Mouse (Mus musculus) stomach, embryonic 14.5 days (tissue): ENCODE data around the gene Pdcd11. TPM values are rescaled to one million over a fixed set of nuclear protein-coding genes. Genes with fewer than 3 reads are reported as not detected.

ENCODE experiments used
- ATAC-seq: fragments of 200-750 bp; cut with Nextera tagmentation; 2 replicates; pipeline ENCODE4 v1.8.0; 2017; ENCODE audit warnings: low read depth, moderate TSS enrichment; ENCODE audit not compliant: insufficient number of reproducible peaks, insufficient read depth, low FRiP score
- H3K27ac ChIP-seq: fragments of 300-500 bp; sonication (generic); 2 replicates; pipeline ENCODE4 v1.5.1; 2014; ENCODE audit warnings: mild to moderate bottlenecking, low read length, moderate library complexity, mixed read lengths
- H3K27me3 ChIP-seq: fragments of 300-500 bp; sonication (generic); 2 replicates; pipeline ENCODE4 v1.6.1; 2014; ENCODE audit warnings: low read length, control low read depth, mixed read lengths; ENCODE audit not compliant: control insufficient read depth, insufficient read depth
- H3K36me3 ChIP-seq: fragments of 300-500 bp; sonication (generic); 2 replicates; pipeline ENCODE4 v1.6.1; 2014; ENCODE audit warnings: mild to moderate bottlenecking, control low read depth, low read length, moderate library complexity, mixed read lengths; ENCODE audit not compliant: control insufficient read depth, insufficient read depth
- H3K4me1 ChIP-seq: fragments of 300-500 bp; sonication (generic); 2 replicates; pipeline ENCODE4 v1.6.1; 2014; ENCODE audit warnings: low read length, control low read depth, mixed read lengths; ENCODE audit not compliant: control insufficient read depth, insufficient read depth
- H3K4me2 ChIP-seq: fragments of 300-500 bp; sonication (generic); replicated peaks from 2 replicates; pipeline ENCODE4 v1.6.1; 2014; ENCODE audit warnings: low read depth, low read length, control low read depth
- H3K4me3 ChIP-seq: fragments of 300-500 bp; sonication (generic); 2 replicates; pipeline ENCODE4 v1.5.1; 2014; ENCODE audit warnings: low read depth, low read length, control low read depth
- H3K9ac ChIP-seq: fragments of 300-500 bp; sonication (generic); replicated peaks from 2 replicates; pipeline ENCODE4 v1.6.1; 2014; ENCODE audit warnings: low read depth, mild to moderate bottlenecking, control low read depth, low read length, moderate library complexity, mixed read lengths
- H3K9me3 ChIP-seq: fragments of 300-500 bp; sonication (generic); 2 replicates; pipeline ENCODE4 v1.6.1; 2016; ENCODE audit warnings: low read depth, low read length, control low read depth; ENCODE audit not compliant: control insufficient read depth
- WGBS: fragments of 180-500 bp; shearing (Covaris S2); extraction: QIAGEN DNeasy Blood & Tissue Kit; methylation state at CpG from one replicate; pipeline ENCODE4 v1.1.7; 2014; 5-methylcytosine and 5-hydroxymethylcytosine counted together
- polyA plus RNA-seq: library from polyadenylated mRNA; unstranded; fragments of >200 nt; fragmentation: Nextera tagmentation; extraction: Ambion mirVana; gene quantifications from 2 replicates; pipeline ENCODE4 v1.2.1, GENCODE M21; 2014

Gene Pdcd11
- 10.0 and 11.6 TPM in 2 replicates for polyA plus RNA-seq

DNA sequence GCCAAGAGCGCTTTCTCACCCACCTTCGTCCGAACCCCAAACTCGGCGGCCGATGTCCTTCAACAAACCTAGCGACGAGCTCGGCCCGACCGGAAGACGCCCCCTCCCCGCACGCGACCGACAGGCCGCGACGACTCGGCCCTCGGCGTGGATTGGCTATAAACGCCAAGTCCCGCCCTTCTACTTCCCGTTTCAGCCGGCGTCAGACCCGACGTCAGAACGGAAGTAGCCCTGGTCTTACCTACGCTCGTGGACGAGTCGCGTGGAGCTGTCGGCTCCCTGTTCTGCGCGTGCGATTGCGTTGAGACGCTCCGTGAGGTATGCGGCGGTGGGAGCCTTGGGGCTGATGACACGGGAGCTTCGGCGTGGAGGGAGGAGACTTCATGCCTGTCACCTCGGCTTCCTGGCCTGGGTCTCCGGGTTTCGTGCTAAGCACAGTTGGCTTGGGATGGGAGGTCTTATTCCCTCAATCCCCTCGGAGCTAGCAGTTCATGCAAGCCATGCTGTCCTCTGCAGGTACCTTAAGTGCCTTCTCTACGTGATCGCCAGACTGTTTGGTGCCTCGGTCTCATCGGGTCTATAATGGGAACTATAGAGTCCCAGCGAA is at the start of gene Pdcd11, which contains the start of gene Usmg5:
Pdcd11 (plus strand) TSS at position 219 of the 607 bp plus-strand sequence.
Usmg5 (minus strand) TSS at position 98 of the 607 bp plus-strand sequence.
- Histone ChIP-seq H3K4me2 (peak within 1 kb of the TSS; percentile 74), H3K9ac (peak within 1 kb of the TSS; percentile 95), H3K4me1 (peaks cover 16% of the 10 kb centered on the region), H3K4me3 (peak within 1 kb of the TSS; percentile 92), H3K27ac (peak within 1 kb of the TSS; percentile 82), H3K27me3 (no peaks in the 10 kb centered on the region), H3K9me3 (no peaks in the 10 kb centered on the region), H3K36me3 (peaks cover 22% of the 10 kb centered on the region)
- ATAC-seq = peak; percentile 100
- WGBS = under 1% methylated on average over 56 of the region's 56 CpGs

- Histone ChIP-seq H3K9me3 (no peaks in the 10 kb centered on the region), H3K4me2 (no peak overlapping the region), H3K4me1 (no peaks in the 10 kb centered on the region), H3K36me3 (peaks cover 26% of the 10 kb centered on the region), H3K4me3 (no peak overlapping the region), H3K27ac (no peak overlapping the region), H3K27me3 (no peaks in the 10 kb centered on the region), H3K9ac (no peak overlapping the region)
- WGBS = 89% methylated on average over 3 of the region's 3 CpGs
- ATAC-seq = no peak
Observed at GRCm38 (mm10) chr19:47043608-47044007, 47.0 kb upstream of the Pdcd11 start.

DNA sequence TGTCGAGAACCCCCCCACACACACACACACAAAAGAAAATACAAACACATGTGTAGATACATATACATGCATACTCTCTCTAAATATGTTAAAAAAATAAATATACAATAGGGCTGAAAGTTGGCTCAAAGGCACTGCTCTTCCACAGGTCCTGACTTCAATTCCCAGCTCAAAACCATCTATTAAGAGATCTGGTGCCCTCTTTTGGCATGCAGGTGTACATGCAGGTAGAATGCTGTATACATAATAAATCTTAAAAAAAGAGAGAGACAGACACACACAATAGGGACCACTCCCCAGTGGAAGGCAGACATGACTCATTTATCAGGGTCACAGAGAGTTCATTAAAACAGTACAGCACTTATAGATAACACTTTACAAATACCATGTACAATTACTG is 44.2 kb upstream of the Pdcd11 start:
- Histone ChIP-seq H3K9ac (no peak overlapping the region), H3K36me3 (peaks cover 6% of the 10 kb centered on the region; the same call in 1 of the 2 replicates)
- WGBS = 90% methylated on average over 1 of the region's 1 CpGs

GRCm38 (mm10) chr19:47047236-47047833 is 43.2 kb upstream of the Pdcd11 start:
- no peak overlapping the region for H3K4me3 ChIP-seq
- no peak for ATAC-seq
- H3K36me3 ChIP-seq = peaks cover 5% of the 10 kb centered on the region; the same call in 1 of the 2 replicates
- H3K27ac ChIP-seq = no peak overlapping the region
- H3K9ac ChIP-seq = no peak overlapping the region
- no peaks in the 10 kb centered on the region for H3K27me3 ChIP-seq
- no peak overlapping the region for H3K4me2 ChIP-seq
- H3K9me3 ChIP-seq = no peaks in the 10 kb centered on the region
- WGBS = 81% methylated on average over 13 of the region's 13 CpGs
- peaks cover 12% of the 10 kb centered on the region; the same call in 1 of the 2 replicates for H3K4me1 ChIP-seq

More for the DNA sequence above, 44.2 kb upstream of the Pdcd11 start:
- Histone ChIP-seq H3K9me3 (no peaks in the 10 kb centered on the region), H3K4me1 (peaks cover 12% of the 10 kb centered on the region; the same call in 1 of the 2 replicates), H3K27me3 (no peaks in the 10 kb centered on the region), H3K27ac (no peak overlapping the region), H3K4me3 (no peak overlapping the region), H3K4me2 (no peak overlapping the region)
- no peak for ATAC-seq

- no peak for ATAC-seq
- Histone ChIP-seq H3K36me3 (0 out of 2 replicates have a peak, but pooled peaks cover 2% of the 10 kb centered on the region), H3K4me1 (peaks cover 12% of the 10 kb centered on the region; the same call in 1 of the 2 replicates), H3K27ac (no peak overlapping the region), H3K4me2 (peak overlapping the region; percentile 54; the same call in 1 of the 2 replicates), H3K9me3 (no peaks in the 10 kb centered on the region), H3K9ac (no peak overlapping the region), H3K4me3 (no peak overlapping the region), H3K27me3 (no peaks in the 10 kb centered on the region)
- 57% methylated on average over 4 of the region's 4 CpGs for WGBS
Observed at GRCm38 (mm10) chr19:47049061-47049460, 41.5 kb upstream of the Pdcd11 start.

GRCm38 (mm10) chr19:47049840-47050239 is 40.7 kb upstream of the Pdcd11 start:
- Histone ChIP-seq H3K36me3 (0 out of 2 replicates have a peak, but pooled peaks cover 2% of the 10 kb centered on the region), H3K9me3 (no peaks in the 10 kb centered on the region), H3K4me2 (peak overlapping the region; percentile 54), H3K4me3 (peak overlapping the region; percentile 68), H3K27ac (no peak overlapping the region), H3K27me3 (no peaks in the 10 kb centered on the region), H3K9ac (no peak overlapping the region), H3K4me1 (peaks cover 12% of the 10 kb centered on the region; the same call in 1 of the 2 replicates)
- 3% methylated on average over 7 of the region's 7 CpGs for WGBS
- no peak for ATAC-seq

DNA sequence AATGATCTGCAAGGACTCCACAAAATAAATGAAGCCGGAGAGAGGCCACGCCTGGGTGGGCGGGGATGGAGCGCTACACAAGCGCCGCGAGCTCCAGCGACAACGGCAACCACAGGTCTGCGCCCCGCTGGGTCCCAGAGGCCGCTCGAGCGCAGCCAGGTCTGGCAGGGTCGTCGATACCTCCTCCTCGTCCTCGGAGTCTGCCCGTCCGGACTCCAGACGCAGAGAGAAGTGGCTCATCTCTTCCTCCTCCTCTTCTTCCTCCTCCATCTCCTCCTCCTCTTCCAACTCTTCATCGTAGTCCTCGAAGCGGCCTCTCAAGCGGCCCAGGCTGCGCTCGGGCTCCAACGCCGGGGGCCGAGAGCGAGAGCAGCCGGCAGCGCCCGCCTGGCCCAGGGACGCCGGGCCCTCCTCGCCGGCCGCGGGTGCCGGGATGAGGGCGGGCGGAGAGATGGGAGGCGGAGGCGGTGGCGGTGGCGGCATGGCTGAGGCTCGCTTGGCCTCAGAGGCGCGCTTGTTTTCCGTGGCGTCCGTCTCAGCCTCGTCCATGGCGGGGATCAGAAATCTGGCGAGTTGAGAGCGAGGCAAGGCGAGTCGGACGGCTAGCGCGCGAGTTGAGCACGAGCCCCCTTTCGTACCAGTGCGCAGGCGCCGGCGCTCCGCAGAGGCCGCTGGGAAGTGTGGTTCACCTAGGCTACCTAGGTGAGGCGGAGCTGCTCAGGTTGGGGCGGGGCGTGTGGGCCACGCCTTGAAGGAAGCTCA is 40.1 kb upstream of the Pdcd11 start, which contains the start of gene Pcgf6:
Pcgf6 (minus strand) TSS at position 636 of the 762 bp plus-strand sequence.
- Histone ChIP-seq H3K9ac (peak within 1 kb of the TSS; percentile 78), H3K36me3 (0 out of 2 replicates have a peak, but pooled peaks cover 2% of the 10 kb centered on the region), H3K4me2 (peak within 1 kb of the TSS; percentile 54), H3K27me3 (no peaks in the 10 kb centered on the region), H3K4me3 (peak within 1 kb of the TSS; percentile 68), H3K9me3 (no peaks in the 10 kb centered on the region), H3K27ac (peak within 1 kb of the TSS; percentile 82), H3K4me1 (peaks cover 12% of the 10 kb centered on the region; the same call in 1 of the 2 replicates)
- under 1% methylated on average over 75 of the region's 75 CpGs for WGBS
- ATAC-seq = peak; percentile 89

DNA sequence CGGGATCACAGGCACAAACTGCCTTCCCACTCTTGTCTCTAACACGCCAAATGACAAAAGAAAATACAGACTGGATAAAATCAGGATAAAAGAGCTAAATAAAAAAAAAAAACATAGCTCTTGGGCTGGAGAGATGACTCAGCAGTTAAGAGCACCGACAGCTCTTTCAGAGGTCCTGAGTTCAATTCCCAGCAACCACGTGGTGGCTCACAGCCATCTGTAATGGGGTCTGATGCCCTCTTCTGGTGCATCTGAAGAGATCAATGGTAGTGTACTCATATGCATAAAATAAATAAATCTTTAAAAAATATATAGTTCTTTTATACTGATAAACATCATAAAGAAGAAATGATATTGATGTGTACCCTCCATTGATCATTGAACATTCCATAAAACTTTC is 37.6 kb upstream of the Pdcd11 start:
- no peak overlapping the region for H3K9ac ChIP-seq
- no peaks in the 10 kb centered on the region for H3K36me3 ChIP-seq
- H3K9me3 ChIP-seq = no peaks in the 10 kb centered on the region
- 82% methylated on average over 4 of the region's 4 CpGs for WGBS
- H3K27ac ChIP-seq = no peak overlapping the region
- peaks cover 12% of the 10 kb centered on the region; the same call in 1 of the 2 replicates for H3K4me1 ChIP-seq
- no peak overlapping the region for H3K4me3 ChIP-seq
- H3K4me2 ChIP-seq = no peak overlapping the region
- no peak for ATAC-seq
- no peaks in the 10 kb centered on the region for H3K27me3 ChIP-seq
